Mouse (Mus musculus) MEL (cell line): Measurements from ENCODE around the gene Pla2g5.

Experiments
- CTCF ChIP-seq, 3 experiments: IDR thresholded peaks in 2 of 3; conservative IDR thresholded peaks in 1 of 3; 2 replicates each; pipeline ENCODE4 v1.5.1; 2011 to 2012; ENCODE audit warnings: low read length in 3 of 3, low read depth in 2 of 3, mild to moderate bottlenecking in 2 of 3, improper control_type of control experiment in 1 of 3, inconsistent platforms in 1 of 3, mixed read lengths in 1 of 3, moderate library complexity in 1 of 3; ENCODE audit not compliant: control insufficient read depth in 1 of 3, insufficient read depth in 1 of 3, poor library complexity in 1 of 3, severe bottlenecking in 1 of 3
- E2F4 ChIP-seq: IDR thresholded peaks from 2 replicates; pipeline ENCODE4 v1.6.1; 2011; ENCODE audit warnings: low read depth, low read length, improper control_type of control experiment, borderline replicate concordance
- MEF2A ChIP-seq: IDR thresholded peaks from 2 replicates; pipeline ENCODE4 v1.6.1; 2014; ENCODE audit warnings: low read depth, mild to moderate bottlenecking, inconsistent platforms, low read length, improper control_type of control experiment; ENCODE audit not compliant: poor library complexity, insufficient replicate concordance, severe bottlenecking; ENCODE audit errors: extremely low read depth
- POLR2A ChIP-seq, 2 experiments: IDR thresholded peaks; 2 replicates each; pipeline ENCODE4 v1.6.1; 2011 to 2012; ENCODE audit warnings: low read length in 2 of 2, mild to moderate bottlenecking in 2 of 2, control low read depth in 1 of 2, improper control_type of control experiment in 1 of 2, low read depth in 1 of 2, moderate library complexity in 1 of 2; ENCODE audit not compliant: control insufficient read depth in 1 of 2, insufficient read depth in 1 of 2, poor library complexity in 1 of 2
- POLR2AphosphoS5 ChIP-seq: IDR thresholded peaks from 2 replicates; pipeline ENCODE4 v1.6.1; 2012; ENCODE audit warnings: low read depth, borderline replicate concordance, mild to moderate bottlenecking, inconsistent platforms, low read length, moderate library complexity, mixed read lengths
- RAD21 ChIP-seq: IDR thresholded peaks from 2 replicates; pipeline ENCODE4 v1.6.1; 2011; ENCODE audit warnings: mild to moderate bottlenecking, low read depth, low read length, improper control_type of control experiment
- SMC3 ChIP-seq: IDR thresholded peaks from 2 replicates; pipeline ENCODE4 v1.6.1; 2011; ENCODE audit warnings: low read depth, low read length, improper control_type of control experiment
- ZNF384 ChIP-seq: IDR thresholded peaks from 2 replicates; pipeline ENCODE4 v1.6.1; 2012; ENCODE audit warnings: low read depth, mild to moderate bottlenecking, inconsistent platforms, low read length, improper control_type of control experiment

- no peak for TF ChIP-seq POLR2A (IDR thresholded peaks at IDR 0.05; ENCODE audit: control insufficient read depth in 1 of 2, insufficient read depth in 1 of 2, low read depth in 1 of 2, low read length in 2 of 2, poor library complexity in 1 of 2)
- TF ChIP-seq RAD21, result no peak
- no peak for TF ChIP-seq ZNF384
- TF ChIP-seq POLR2AphosphoS5, result no peak
- no peak for TF ChIP-seq MEF2A
- TF ChIP-seq CTCF (IDR thresholded peaks at IDR 0.05 in 2 of 3, conservative IDR thresholded peaks at IDR 0.05 in 1 of 3; ENCODE audit: control insufficient read depth in 1 of 3, insufficient read depth in 1 of 3, low read depth in 2 of 3, low read length in 3 of 3, poor library complexity in 1 of 3, severe bottlenecking in 1 of 3), result no peak
- TF ChIP-seq E2F4, result no peak
- TF ChIP-seq SMC3, result no peak
Measured at GRCm38 (mm10) chr4:138775435-138775834, 87.8 kb downstream of the Pla2g5 start, which contains the start of gene Pla2g2d.
